Mouse (Mus musculus) megakaryocyte, embryonic 14.5 days (primary cell): ENCODE measurements at regions not wholly inside any gene's neighbourhood (a gene's known extent, or its start where the extent isn't known, plus 50 kb on each side); places are given as distances from the start of the nearest gene placed in this dataset.

Experiments used
- FLI1 ChIP-seq: IDR thresholded peaks from 2 replicates; pipeline ENCODE4 v1.6.1; 2012; ENCODE audit warnings: low read length, inconsistent platforms, mixed read lengths
- GATA1 ChIP-seq: IDR thresholded peaks from 3 replicates; pipeline ENCODE4 v1.6.1; 2012; ENCODE audit warnings: mixed read lengths, low read length, inconsistent platforms, borderline replicate concordance

- TF ChIP-seq GATA1 (no peak), FLI1 (no peak)
These were observed 333.6 kb upstream of the Ghitm start for GRCm38 (mm10) chr14:37468711-37469110.
